Mouse (Mus musculus) heart, embryonic 11.5 days (tissue): ENCODE data around the gene Endod1. TPM values are rescaled to one million over a fixed set of nuclear protein-coding genes. Genes with fewer than 3 reads are reported as not detected.

Experiments used
- ATAC-seq: fragments of 200-750 bp; cut with Nextera tagmentation; replicated peaks from 2 replicates; pipeline ENCODE4 v1.8.0; 2017; ENCODE audit warnings: moderate library complexity; ENCODE audit not compliant: insufficient number of reproducible peaks, low FRiP score, low TSS enrichment
- H3K27ac ChIP-seq: fragments of 300-500 bp; sonication (generic); 2 replicates; pipeline ENCODE4 v1.5.1; 2014; ENCODE audit warnings: mild to moderate bottlenecking, low read depth, low read length
- H3K27me3 ChIP-seq: fragments of 300-500 bp; sonication (generic); 2 replicates; pipeline ENCODE4 v1.6.1; 2014; ENCODE audit warnings: mild to moderate bottlenecking, low read length, mixed read lengths; ENCODE audit not compliant: control insufficient read depth, insufficient read depth
- H3K36me3 ChIP-seq: fragments of 300-500 bp; sonication (generic); 2 replicates; pipeline ENCODE4 v1.6.1; 2014; ENCODE audit warnings: mild to moderate bottlenecking, low read length, moderate library complexity, mixed read lengths; ENCODE audit not compliant: control insufficient read depth, insufficient read depth
- H3K4me1 ChIP-seq: fragments of 300-500 bp; sonication (generic); 2 replicates; pipeline ENCODE4 v1.6.1; 2014; ENCODE audit warnings: low read length; ENCODE audit not compliant: control insufficient read depth, insufficient read depth
- H3K4me2 ChIP-seq: fragments of 300-500 bp; sonication (generic); 2 replicates; pipeline ENCODE4 v1.6.1; 2014; ENCODE audit warnings: mild to moderate bottlenecking, moderate library complexity
- H3K4me3 ChIP-seq: fragments of 300-500 bp; sonication (generic); 2 replicates; pipeline ENCODE4 v1.5.1; 2014; ENCODE audit warnings: low read depth, low read length
- H3K9ac ChIP-seq: fragments of 300-500 bp; sonication (generic); 2 replicates; pipeline ENCODE4 v1.6.1; 2014; ENCODE audit warnings: mild to moderate bottlenecking, low read depth, low read length, moderate library complexity
- H3K9me3 ChIP-seq: fragments of 300-500 bp; sonication (generic); replicated peaks from 2 replicates; pipeline ENCODE4 v1.6.1; 2016; ENCODE audit warnings: low read length; ENCODE audit not compliant: control insufficient read depth
- WGBS: fragments of 180-500 bp; shearing (Covaris S2); extraction: QIAGEN DNeasy Blood & Tissue Kit; methylation state at CpG from one replicate; pipeline ENCODE4 v1.1.7; 2014; ENCODE audit not compliant: insufficient replicate concordance; 5-methylcytosine and 5-hydroxymethylcytosine counted together
- polyA plus RNA-seq: library from polyadenylated mRNA; unstranded; fragments of >200 nt; fragmentation: Nextera tagmentation; extraction: Ambion mirVana; gene quantifications from 2 replicates; pipeline ENCODE4 v1.2.1, GENCODE M21; 2014

Endod1 gene
- 11.5 and 12.9 TPM in 2 replicates for polyA plus RNA-seq

DNA sequence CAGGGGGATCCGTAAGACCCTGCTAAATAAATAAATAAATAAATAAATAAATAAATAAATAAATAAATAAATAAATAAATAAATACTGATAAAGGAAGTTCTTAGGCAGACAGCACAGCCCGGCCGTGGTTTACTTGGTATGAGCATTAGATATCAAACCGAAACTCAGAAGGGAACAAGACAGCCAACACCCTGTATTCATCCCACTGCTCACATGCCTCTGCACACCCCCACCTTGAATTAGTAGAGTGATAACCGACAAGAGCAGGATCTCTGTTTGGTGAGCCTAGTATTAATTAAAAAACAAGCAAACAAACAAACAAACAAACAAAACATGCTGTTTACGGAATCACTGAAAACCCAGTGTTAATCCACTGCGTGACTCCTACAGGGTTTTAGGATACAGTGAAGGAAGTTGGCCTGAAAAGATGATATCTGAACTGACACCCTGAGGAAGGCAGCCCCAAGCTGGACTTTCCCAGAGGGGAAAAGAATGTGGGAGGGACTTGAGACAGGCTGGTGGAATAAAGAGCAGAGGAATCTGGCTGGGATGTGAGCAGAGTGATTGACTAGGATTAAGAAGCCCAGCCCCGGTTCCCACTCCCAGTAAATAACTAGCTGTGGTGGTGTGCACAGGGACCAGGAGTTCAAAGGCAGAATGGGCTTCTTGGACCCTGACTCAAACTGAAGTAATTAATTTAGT is at the start of gene Endod1:
Gene Endod1 (minus strand): TSS at position 155 of the 703 bp plus-strand sequence.
- H3K4me3 ChIP-seq = peak within 1 kb of the TSS; percentile 64
- H3K36me3 ChIP-seq = no peaks in the 10 kb centered on the region
- peaks cover 16% of the 10 kb centered on the region for H3K4me1 ChIP-seq
- peak; percentile 43 for ATAC-seq
- H3K27me3 ChIP-seq = no peaks in the 10 kb centered on the region
- H3K9ac ChIP-seq = peak within 1 kb of the TSS; percentile 77
- no peaks in the 10 kb centered on the region for H3K9me3 ChIP-seq
- H3K27ac ChIP-seq = peak within 1 kb of the TSS; percentile 60
- peak within 1 kb of the TSS; percentile 98 for H3K4me2 ChIP-seq
- WGBS = 4% methylated on average over 8 of the region's 8 CpGs

GRCm38 (mm10) chr9:14409153-14409552 is 27.8 kb upstream of the Endod1 start:
- Histone ChIP-seq H3K27ac (no peak overlapping the region), H3K36me3 (no peaks in the 10 kb centered on the region), H3K4me3 (no peak overlapping the region), H3K4me1 (no peaks in the 10 kb centered on the region), H3K9me3 (no peaks in the 10 kb centered on the region), H3K4me2 (no peak overlapping the region), H3K9ac (no peak overlapping the region), H3K27me3 (no peaks in the 10 kb centered on the region)
- WGBS = 81% methylated on average over 5 of the region's 5 CpGs
- ATAC-seq = no peak

GRCm38 (mm10) chr9:14408044-14408443 is 26.7 kb upstream of the Endod1 start:
- no peak for ATAC-seq
- H3K27me3 ChIP-seq = no peaks in the 10 kb centered on the region
- no peaks in the 10 kb centered on the region for H3K4me1 ChIP-seq
- WGBS = 62% methylated on average over 4 of the region's 4 CpGs
- no peak overlapping the region for H3K4me3 ChIP-seq
- H3K9ac ChIP-seq = no peak overlapping the region
- H3K4me2 ChIP-seq = no peak overlapping the region
- H3K9me3 ChIP-seq = no peaks in the 10 kb centered on the region
- H3K36me3 ChIP-seq = no peaks in the 10 kb centered on the region
- no peak overlapping the region for H3K27ac ChIP-seq

GRCm38 (mm10) chr9:14406056-14406455 is 24.7 kb upstream of the Endod1 start:
- Histone ChIP-seq H3K4me1 (no peaks in the 10 kb centered on the region), H3K9me3 (no peaks in the 10 kb centered on the region), H3K27ac (no peak overlapping the region), H3K36me3 (no peaks in the 10 kb centered on the region), H3K9ac (no peak overlapping the region), H3K4me3 (no peak overlapping the region), H3K4me2 (no peak overlapping the region), H3K27me3 (no peaks in the 10 kb centered on the region)
- ATAC-seq = no peak
- 50% methylated on average over 1 of the region's 1 CpGs for WGBS

DNA sequence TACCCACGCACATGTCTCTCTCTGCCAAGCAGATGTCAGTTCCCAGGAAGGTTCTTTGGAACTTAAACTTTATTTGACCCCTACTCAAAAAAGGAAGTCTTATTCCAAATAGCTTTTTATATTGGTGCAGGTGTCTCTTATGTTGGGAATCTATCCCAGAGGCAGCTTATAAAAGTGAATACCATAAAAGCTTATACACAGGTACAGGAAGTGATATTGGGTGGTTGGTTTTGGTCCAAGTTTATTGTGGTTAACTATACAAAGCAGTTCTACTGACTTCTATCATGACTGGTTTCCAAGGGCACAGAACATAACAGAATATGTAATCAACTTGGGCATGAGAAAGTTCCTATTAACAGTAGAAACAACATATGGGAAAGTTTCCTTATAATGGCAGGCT is 20.8 kb upstream of the Endod1 start:
- Histone ChIP-seq H3K4me2 (no peak overlapping the region), H3K9me3 (no peaks in the 10 kb centered on the region), H3K36me3 (no peaks in the 10 kb centered on the region), H3K27ac (no peak overlapping the region), H3K4me1 (no peaks in the 10 kb centered on the region), H3K27me3 (no peaks in the 10 kb centered on the region), H3K9ac (no peak overlapping the region), H3K4me3 (no peak overlapping the region)
- WGBS = 79% methylated on average over 1 of the region's 1 CpGs
- ATAC-seq = no peak

GRCm38 (mm10) chr9:14400392-14400791 is 19.1 kb upstream of the Endod1 start:
- H3K4me1 ChIP-seq = no peaks in the 10 kb centered on the region
- WGBS = 88% methylated on average over 5 of the region's 5 CpGs
- ATAC-seq = no peak
- H3K36me3 ChIP-seq = no peaks in the 10 kb centered on the region
- H3K9ac ChIP-seq = no peak overlapping the region
- H3K27me3 ChIP-seq = no peaks in the 10 kb centered on the region
- H3K9me3 ChIP-seq = no peaks in the 10 kb centered on the region
- no peak overlapping the region for H3K4me3 ChIP-seq
- no peak overlapping the region for H3K4me2 ChIP-seq
- no peak overlapping the region for H3K27ac ChIP-seq

- H3K4me2 ChIP-seq = no peak overlapping the region
- no peak overlapping the region for H3K27ac ChIP-seq
- no peaks in the 10 kb centered on the region for H3K4me1 ChIP-seq
- no peak overlapping the region for H3K9ac ChIP-seq
- no peaks in the 10 kb centered on the region for H3K9me3 ChIP-seq
- WGBS = 69% methylated on average over 1 of the region's 1 CpGs
- no peak for ATAC-seq
- H3K36me3 ChIP-seq = no peaks in the 10 kb centered on the region
- H3K27me3 ChIP-seq = no peaks in the 10 kb centered on the region
- no peak overlapping the region for H3K4me3 ChIP-seq
These were observed 17.6 kb upstream of the Endod1 start for GRCm38 (mm10) chr9:14398946-14399345.

GRCm38 (mm10) chr9:14398084-14398483 is 16.8 kb upstream of the Endod1 start:
- Histone ChIP-seq H3K4me3 (no peak overlapping the region), H3K9ac (no peak overlapping the region), H3K4me2 (no peak overlapping the region), H3K27ac (no peak overlapping the region), H3K27me3 (no peaks in the 10 kb centered on the region), H3K9me3 (no peaks in the 10 kb centered on the region), H3K4me1 (no peaks in the 10 kb centered on the region), H3K36me3 (no peaks in the 10 kb centered on the region)
- ATAC-seq = no peak
- 63% methylated on average over 1 of the region's 1 CpGs for WGBS

DNA sequence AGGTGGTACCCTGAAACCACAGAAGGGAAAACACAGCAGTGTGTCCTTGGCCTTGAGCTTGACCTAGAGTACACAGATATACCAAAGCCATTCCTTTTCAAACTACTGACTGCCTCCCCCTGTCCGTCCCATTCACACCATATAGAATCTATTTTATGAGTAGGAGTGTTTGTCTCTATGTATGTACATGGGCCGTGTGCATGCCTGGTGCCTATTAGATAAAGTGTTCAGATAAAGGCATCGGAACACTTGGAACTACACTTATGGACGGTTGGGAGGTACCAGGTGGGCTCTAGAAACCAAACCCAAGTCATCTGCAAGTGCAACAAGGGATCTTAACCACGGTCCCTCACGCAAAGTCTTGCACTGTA is 16.1 kb upstream of the Endod1 start:
- Histone ChIP-seq H3K27me3 (no peaks in the 10 kb centered on the region), H3K27ac (no peak overlapping the region), H3K4me3 (no peak overlapping the region), H3K4me1 (no peaks in the 10 kb centered on the region), H3K36me3 (no peaks in the 10 kb centered on the region), H3K4me2 (no peak overlapping the region), H3K9ac (no peak overlapping the region), H3K9me3 (no peaks in the 10 kb centered on the region)
- 83% methylated on average over 6 of the region's 6 CpGs for WGBS
- ATAC-seq = no peak
